In genomic region chr11:21098457-21098856, GRCm38 (mm10) we compare ENCODE assay signal across 15 mouse cellular contexts.
"Had no signal": no experiment of that assay in that cellular context is flagged by ENCODE, and none has a peak within 500 bp of the region (broad histone marks: within the 10 kb centered on the region; RNA-seq: fewer than 3 reads in every experiment).

No protein-coding gene starts in this region.

- H3K4me2 ChIP-seq: intestine, embryonic 15.5 days; kidney, embryonic 15.5 days; limb, embryonic 15.5 days; midbrain, embryonic 15.5 days; neural tube, embryonic 13.5 days; stomach, embryonic 15.5 days had no signal

- H3K36me3 ChIP-seq: intestine, embryonic 15.5 days; limb, embryonic 15.5 days; midbrain, embryonic 15.5 days; neural tube, embryonic 13.5 days; stomach, embryonic 15.5 days had no signal

- H3K9ac ChIP-seq: intestine, embryonic 15.5 days; kidney, embryonic 15.5 days; limb, embryonic 15.5 days; midbrain, embryonic 15.5 days; neural tube, embryonic 13.5 days; stomach, embryonic 15.5 days had no signal

- H3K4me1 ChIP-seq: intestine, embryonic 15.5 days had no signal

- H3K27me3 ChIP-seq: intestine, embryonic 15.5 days; kidney, embryonic 15.5 days; limb, embryonic 15.5 days; midbrain, embryonic 15.5 days; neural tube, embryonic 13.5 days; stomach, embryonic 15.5 days had no signal

- H3K9me3 ChIP-seq: intestine, embryonic 15.5 days; kidney, embryonic 15.5 days; limb, embryonic 15.5 days; neural tube, embryonic 13.5 days; stomach, embryonic 15.5 days had no signal

- H3K4me3 ChIP-seq: intestine, embryonic 15.5 days; kidney, embryonic 15.5 days; limb, embryonic 15.5 days; midbrain, embryonic 15.5 days; neural tube, embryonic 13.5 days; stomach, embryonic 15.5 days had no signal

- H3K27ac ChIP-seq: intestine, embryonic 15.5 days; kidney, embryonic 15.5 days; limb, embryonic 15.5 days; midbrain, embryonic 15.5 days; neural tube, embryonic 13.5 days; stomach, embryonic 15.5 days had no signal

- DNase-seq: kidney, adult 2 months; kidney, postnatal 25 days; layer of hippocampus, postnatal 36 days; lung, adult 2 months; lung, postnatal 36 days; right cerebral cortex, postnatal 14 days; thymus, adult 2 months; thymus, postnatal 25 days had no signal

- ATAC-seq: intestine, embryonic 15.5 days; lung, postnatal 0 days; midbrain, embryonic 15.5 days had no signal
